Mouse (Mus musculus) adipocyte (in vitro differentiated cells): ENCODE results near the gene Grin2b.
"Not testable (repeated sequence)": the region's sequence is repeated elsewhere in the genome, so short reads cannot be mapped to it uniquely, and the experiment has no call there.

Experiments
- DNase-seq: peaks from one replicate; pipeline ENCODE4 v3.0.0-alpha.2; 2016; ENCODE audit warnings: low spot score

Gene Grin2b

DNA sequence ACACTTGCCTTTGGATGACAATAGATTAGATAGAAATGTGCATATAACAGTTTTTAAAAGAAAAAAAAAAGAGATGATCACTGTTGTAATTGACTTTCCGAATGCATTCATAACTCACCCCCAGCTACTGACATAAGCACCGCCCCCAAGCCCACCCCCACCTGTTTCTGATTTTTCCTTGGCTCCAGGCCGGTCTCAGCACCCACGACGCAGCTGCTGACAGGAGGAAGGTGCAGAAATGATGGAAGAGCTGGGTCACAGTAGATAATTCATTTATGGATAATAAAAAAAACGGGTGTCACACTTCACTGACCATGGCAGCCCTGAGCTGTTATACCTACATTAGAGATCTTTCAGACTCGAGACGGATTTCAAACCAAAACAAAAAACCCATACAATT, 373.4 kb downstream of the Grin2b start:
- no peak for DNase-seq

GRCm38 (mm10) chr6:135798202-135798992, 374.9 kb downstream of the Grin2b start:
- no peak for DNase-seq

- no peak for DNase-seq
These were observed 375.8 kb downstream of the Grin2b start for GRCm38 (mm10) chr6:135797371-135798033.

DNA sequence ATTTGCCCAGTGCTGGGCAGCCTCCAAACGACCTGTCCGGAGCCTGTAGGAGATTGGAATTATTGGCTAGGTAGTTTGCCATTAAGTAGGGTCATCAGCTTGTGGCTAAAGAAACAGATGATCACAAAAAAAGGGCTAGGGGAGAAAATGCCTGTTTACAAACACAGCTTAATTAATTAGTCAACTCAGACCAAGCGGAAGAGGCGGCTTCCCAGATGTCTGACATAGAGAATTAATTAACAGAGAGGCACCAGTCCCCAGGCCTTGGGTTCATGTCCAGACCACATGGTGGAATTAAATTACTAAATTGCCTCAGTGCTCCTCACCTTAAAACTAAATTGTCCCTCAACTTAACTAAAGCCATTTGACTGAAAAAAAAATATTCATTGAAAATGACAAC, 376.4 kb downstream of the Grin2b start:
- DNase-seq: no peak

DNA sequence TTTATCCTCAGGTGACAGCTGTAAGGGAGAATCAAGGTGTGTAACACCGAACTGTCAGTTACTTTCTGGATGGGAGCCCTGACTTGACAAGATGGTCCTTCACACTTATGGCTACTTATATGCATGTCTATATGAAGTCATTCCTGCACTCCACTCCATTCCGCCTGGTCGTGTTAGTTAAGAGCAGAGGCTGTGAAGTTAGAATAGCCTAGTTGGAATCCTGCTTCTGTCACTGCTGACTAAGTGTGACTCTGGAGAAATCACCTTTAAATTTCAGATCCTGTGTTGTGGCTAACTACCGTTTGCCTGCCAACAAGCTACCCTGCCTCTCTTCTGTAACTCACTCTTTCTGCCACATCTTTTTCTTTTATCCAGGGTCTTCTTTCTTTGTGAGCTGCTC, 381.9 kb downstream of the Grin2b start:
- no peak for DNase-seq

GRCm38 (mm10) chr6:135789603-135790170, 383.6 kb downstream of the Grin2b start:
- DNase-seq: no peak

DNA sequence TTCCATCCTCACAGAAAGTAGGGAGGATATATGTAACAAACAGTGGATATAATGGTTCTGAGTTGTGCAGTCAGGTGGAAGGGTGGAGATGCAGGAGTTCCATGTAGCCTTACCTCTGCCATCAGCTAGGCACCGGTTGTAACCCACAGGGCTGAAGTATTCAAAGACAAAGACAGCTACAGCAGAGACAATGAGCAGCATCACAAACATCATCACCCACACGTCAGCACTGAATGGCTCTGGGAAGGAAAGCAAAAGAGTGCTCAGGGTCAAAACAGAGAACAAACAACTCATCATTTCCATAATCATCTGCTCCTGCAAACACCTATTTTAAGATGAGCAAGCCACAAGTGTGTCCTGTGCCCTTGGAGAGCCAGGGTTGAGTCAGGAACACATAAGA, 398.6 kb downstream of the Grin2b start:
- no peak for DNase-seq

- DNase-seq: peak; percentile 10
These were observed 405.7 kb downstream of the Grin2b start for GRCm38 (mm10) chr6:135767572-135767971.

- DNase-seq: no peak
These were observed 414.6 kb downstream of the Grin2b start for GRCm38 (mm10) chr6:135758735-135759134.

DNA sequence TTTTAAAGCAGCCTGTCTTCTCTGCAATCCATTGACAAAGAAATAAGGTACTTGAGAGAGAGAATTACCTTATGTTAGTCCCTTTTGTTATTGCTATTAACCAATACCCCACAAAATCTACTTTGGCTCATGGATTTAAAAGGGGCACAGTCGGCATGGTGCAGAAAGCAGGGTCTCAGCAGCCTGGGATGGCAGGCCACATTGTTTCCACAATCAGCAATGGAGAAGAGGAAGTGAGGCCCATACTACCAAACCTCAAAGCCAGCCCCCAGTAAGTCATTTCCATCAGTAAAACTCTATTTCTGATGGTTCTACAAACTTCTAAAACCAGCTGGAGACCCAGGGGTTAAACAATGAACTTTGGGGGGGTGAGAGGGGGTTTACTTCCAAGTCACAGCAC, 417.2 kb downstream of the Grin2b start:
- no peak for DNase-seq

GRCm38 (mm10) chr6:135748412-135749076, 424.8 kb downstream of the Grin2b start:
- no peak for DNase-seq

GRCm38 (mm10) chr6:135745606-135746005, 427.7 kb downstream of the Grin2b start:
- no peak for DNase-seq

DNA sequence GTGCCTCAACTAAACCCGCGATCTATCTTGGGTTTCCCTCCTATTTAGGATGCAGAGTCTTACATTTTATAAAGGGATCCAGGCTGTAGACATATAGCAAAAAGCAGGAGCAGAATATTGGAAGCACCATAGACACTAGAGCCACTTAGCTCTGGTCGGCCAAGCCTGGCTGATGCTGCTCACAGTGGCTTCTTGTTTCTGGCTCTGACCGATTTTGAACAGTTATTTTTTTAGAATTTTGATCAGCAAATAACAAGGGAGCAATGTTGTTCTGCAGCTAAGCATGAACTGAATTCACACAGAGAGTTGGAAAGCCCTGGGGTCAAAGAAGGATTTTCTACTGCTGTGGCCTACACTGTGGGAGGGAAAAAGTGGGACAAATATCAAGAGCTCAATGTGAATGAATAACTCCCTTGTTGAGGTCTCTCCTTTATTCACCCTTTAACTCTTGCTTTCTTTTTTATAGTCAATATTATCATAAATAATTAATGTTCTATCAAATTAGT, 439.0 kb downstream of the Grin2b start:
- no peak for DNase-seq

DNA sequence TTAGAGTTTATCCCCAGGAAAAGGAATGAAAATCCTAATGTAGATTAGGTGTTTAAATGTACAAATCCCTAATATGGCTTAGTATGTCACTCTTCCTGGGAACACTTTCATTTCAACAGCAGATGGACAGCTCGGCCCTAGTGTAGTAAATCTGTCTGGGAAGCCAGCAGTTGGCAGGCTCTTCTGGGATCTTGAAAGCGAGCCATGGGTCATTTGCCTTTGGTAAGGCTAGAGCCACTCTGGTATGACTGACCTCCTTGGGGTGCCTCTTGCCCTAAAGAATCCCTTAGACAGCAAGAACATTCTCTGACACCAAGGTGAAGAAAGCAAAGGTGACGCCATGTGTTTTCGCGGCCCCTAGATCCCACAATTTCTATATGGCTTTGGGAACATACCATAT, 446.2 kb downstream of the Grin2b start:
- no peak for DNase-seq

DNA sequence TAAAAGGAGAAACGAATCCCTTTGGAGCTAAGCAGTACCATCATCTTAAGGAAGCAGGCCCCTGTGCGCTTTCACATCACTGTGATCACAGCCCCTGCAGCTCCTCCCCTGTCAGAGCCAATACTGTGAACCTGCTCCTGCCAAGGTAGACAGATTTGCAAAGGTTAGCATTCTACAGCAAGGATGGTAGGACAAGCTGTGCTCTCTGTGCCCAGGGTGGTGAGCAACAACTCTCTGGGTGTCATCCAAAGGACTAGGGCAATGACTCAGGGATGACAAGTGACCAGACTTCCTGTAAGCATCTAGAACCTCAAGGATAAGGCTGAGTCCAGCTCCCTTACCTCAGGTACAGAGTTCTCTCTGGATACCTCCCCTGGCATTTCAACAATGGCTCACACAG, 451.6 kb downstream of the Grin2b start:
- DNase-seq: no peak

DNA sequence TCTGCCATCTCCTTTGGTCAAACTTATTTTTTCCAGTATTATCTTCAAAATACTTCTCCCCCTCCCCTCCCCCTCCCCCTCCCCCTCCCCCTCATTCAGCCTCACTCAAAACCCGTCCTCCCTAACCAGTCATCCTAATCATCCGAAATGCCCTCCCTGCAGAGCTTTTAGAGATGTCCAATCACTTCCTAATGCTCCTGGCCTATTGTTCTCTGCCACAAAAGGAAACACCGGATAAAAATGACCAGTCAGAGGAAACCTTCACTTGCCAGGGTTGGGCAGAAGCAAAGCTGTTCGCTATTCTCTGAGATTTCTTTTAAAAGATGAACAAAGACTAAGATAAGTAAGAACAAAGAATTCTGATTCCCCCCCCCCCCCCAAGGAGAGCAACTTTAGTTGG, 458.4 kb downstream of the Grin2b start:
- DNase-seq: no peak

- no peak for DNase-seq
These were observed 459.1 kb downstream of the Grin2b start for GRCm38 (mm10) chr6:135714236-135714635.

DNA sequence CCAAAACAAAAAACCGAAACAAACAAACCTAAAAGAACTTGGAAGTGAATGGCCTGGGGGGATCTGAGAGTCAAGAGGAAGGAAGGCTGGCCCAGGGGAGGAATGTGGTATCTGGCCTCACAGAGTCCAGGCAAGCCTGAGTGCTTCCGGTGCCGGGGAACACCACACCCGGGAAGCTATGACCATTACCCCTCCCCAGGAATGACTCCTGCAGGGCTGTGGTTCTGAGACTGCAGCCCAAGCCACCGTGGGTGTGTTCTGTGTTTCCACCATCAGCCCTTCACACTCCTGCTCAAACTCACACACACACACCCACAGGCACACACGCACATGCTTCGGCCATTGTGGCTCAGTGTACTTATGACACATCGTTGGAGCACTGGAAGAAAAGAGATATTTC, 459.6 kb downstream of the Grin2b start:
- no peak for DNase-seq

DNA sequence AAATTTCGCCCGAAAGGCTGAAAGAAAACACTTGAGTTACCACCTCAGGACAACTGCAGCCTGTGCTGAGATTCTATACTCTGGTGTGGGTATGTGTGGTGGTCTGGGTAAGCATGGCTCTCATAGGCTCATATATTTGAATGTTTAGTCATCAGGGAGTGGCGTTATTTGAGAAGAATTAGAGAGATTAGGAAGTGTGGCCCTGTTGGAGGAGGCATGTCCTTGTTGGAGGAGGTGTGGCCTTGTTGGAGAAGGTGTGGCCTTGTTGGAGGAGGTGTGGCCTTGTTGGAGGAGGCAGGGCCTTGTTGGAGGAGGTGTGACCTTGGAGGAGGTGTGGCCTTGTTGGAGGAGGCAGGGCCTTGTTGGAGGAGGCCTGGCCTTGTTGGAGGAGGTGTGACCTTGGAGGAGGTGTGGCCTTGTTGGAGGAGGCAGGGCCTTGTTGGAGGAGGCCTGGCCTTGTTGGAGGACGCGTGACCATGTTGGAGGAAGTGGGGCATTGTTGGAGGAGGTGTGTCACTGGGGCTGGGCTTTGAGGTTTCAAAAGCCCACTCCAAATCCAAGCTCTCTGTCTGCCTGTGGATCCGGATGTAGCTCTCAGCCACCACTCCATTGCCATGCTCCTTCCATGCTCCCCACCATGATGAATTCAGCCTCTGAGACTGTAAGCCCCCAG, 466.3 kb downstream of the Grin2b start:
- not testable (repeated sequence) for DNase-seq

GRCm38 (mm10) chr6:135703655-135704054, 469.7 kb downstream of the Grin2b start:
- DNase-seq: no peak

- DNase-seq: no peak
These were observed 471.9 kb downstream of the Grin2b start for GRCm38 (mm10) chr6:135701361-135701760.
